Mouse (Mus musculus) neural tube, embryonic 12.5 days (tissue): ENCODE results near the gene Dpt. TPM values are rescaled to one million over a fixed set of nuclear protein-coding genes. Genes with fewer than 3 reads are reported as not detected.

Source experiments
- polyA plus RNA-seq: library from polyadenylated mRNA; unstranded; fragments of >200 nt; fragmentation: Nextera tagmentation; extraction: Ambion mirVana; gene quantifications from 2 replicates; pipeline ENCODE4 v1.2.1, GENCODE M21; 2016

Gene Dpt
- polyA plus RNA-seq, 1 experiment from 2014 or later, result 0.29 TPM

Other genes starting within 250 kb of the Dpt start
- not detected in 2 replicates for gene Xcl1, start 138.9 kb downstream of the Dpt start, polyA plus RNA-seq